12 mouse cellular contexts compared by ENCODE assay signal in the genomic region with DNA sequence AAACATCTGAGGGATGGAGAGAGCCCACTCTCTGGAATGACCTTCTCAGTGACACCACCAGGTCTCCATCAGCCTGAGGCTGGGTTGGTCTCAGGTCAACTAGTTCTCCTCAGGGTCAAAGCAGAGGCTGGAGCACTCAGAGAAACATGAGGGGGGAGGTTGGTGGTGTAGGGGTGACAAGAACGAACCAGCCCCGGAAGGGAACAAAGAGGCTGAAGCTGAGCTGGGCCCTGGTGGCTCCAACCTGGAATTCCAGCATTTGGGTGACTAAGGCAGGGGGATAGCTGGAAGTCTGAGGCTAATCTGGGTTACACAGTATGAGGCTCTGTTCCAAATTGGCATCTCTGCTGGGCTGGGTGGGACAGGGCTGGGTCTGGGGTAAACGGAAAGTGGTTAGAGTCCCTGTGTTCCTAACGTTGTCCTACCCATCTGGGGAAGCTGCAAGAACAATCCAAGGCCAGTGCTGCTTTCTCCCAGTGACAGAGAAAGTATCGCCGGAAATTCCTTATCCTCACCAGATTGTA. TPM values are rescaled to one million over a fixed set of nuclear protein-coding genes. Genes with fewer than 3 reads are reported as not detected.
DNase-seq lines count a peak whose midpoint lies in the region; ATAC-seq and TF ChIP-seq lines count a peak whose summit lies in the region.
"Had no signal": no experiment of that assay in that cellular context is flagged by ENCODE, and none has a peak within 500 bp of the region (broad histone marks: within the 10 kb centered on the region; RNA-seq: fewer than 3 reads in every experiment).

No protein-coding gene starts in this region.

- peak overlapping the region; percentile 82 for H3K27ac ChIP-seq in heart, embryonic 10.5 days
- H3K27ac ChIP-seq in heart, adult 2 months, result no peak overlapping the region
- H3K27ac ChIP-seq in lung, embryonic 15.5 days, result no peak overlapping the region
- H3K27ac ChIP-seq in hindbrain, embryonic 14.5 days, result 0 out of 2 replicates have a peak overlapping the region, but pooled peaks have one; percentile 18
- no peak overlapping the region for H3K27ac ChIP-seq in midbrain, embryonic 16.5 days (ENCODE audit: low read length)
- H3K27ac ChIP-seq: layer of hippocampus, adult 2 months; limb, embryonic 13.5 days had no signal

- TF ChIP-seq POLR2A in heart, adult 2 months (IDR thresholded peaks at IDR 0.05; ENCODE audit: insufficient read depth, low read depth, low read length), result no peak
- no peak for TF ChIP-seq POLR2A in lung, adult 2 months (IDR thresholded peaks at IDR 0.05; ENCODE audit: borderline replicate concordance, extremely low read depth, low read depth, low read length)

- TF ChIP-seq CTCF in heart, adult 2 months (IDR thresholded peaks at IDR 0.05), result no peak
- no peak for TF ChIP-seq CTCF in lung, adult 2 months (IDR thresholded peaks at IDR 0.05; ENCODE audit: insufficient read depth, low read length)

- no peak overlapping the region for H3K9ac ChIP-seq in heart, adult 2 months (ENCODE audit: low read depth, low read length)
- H3K9ac ChIP-seq in lung, embryonic 15.5 days, result no peak overlapping the region
- peak overlapping the region; percentile 18; the same call in 1 of the 2 replicates for H3K9ac ChIP-seq in hindbrain, embryonic 14.5 days
- no peak overlapping the region; the same call in 1 of the 2 replicates for H3K9ac ChIP-seq in midbrain, embryonic 16.5 days (ENCODE audit: low read depth, low read length)
- H3K9ac ChIP-seq: limb, embryonic 13.5 days had no signal

- H3K36me3 ChIP-seq in heart, embryonic 10.5 days, result no peaks in the 10 kb centered on the region
- no peaks in the 10 kb centered on the region for H3K36me3 ChIP-seq in heart, adult 2 months (ENCODE audit: control insufficient read depth, insufficient read depth, low read length)
- H3K36me3 ChIP-seq in lung, embryonic 15.5 days, result no peaks in the 10 kb centered on the region
- H3K36me3 ChIP-seq in hindbrain, embryonic 14.5 days (replicated peaks; ENCODE audit: control insufficient read depth, insufficient read depth), result peaks cover 5% of the 10 kb centered on the region; the same call in 1 of the 2 replicates
- H3K36me3 ChIP-seq in midbrain, embryonic 16.5 days (ENCODE audit: control insufficient read depth, insufficient read depth, low read length), result peaks cover 3% of the 10 kb centered on the region; the same call in 1 of the 2 replicates
- H3K36me3 ChIP-seq: G1E; limb, embryonic 13.5 days had no signal

- no peaks in the 10 kb centered on the region for H3K9me3 ChIP-seq in heart, embryonic 10.5 days
- no peaks in the 10 kb centered on the region for H3K9me3 ChIP-seq in lung, embryonic 15.5 days
- H3K9me3 ChIP-seq in hindbrain, embryonic 14.5 days (ENCODE audit: control insufficient read depth, low read length), result no peaks in the 10 kb centered on the region
- H3K9me3 ChIP-seq in midbrain, embryonic 16.5 days (replicated peaks; ENCODE audit: control insufficient read depth, low read length, poor library complexity, severe bottlenecking), result no peaks in the 10 kb centered on the region
- H3K9me3 ChIP-seq: limb, embryonic 13.5 days had no signal

- WGBS in heart, embryonic 10.5 days, result 6% methylated on average over 6 of the region's 6 CpGs
- 26% methylated on average over 6 of the region's 6 CpGs for WGBS in heart, adult 2 months
- WGBS in lung, embryonic 15.5 days, result 17% methylated on average over 6 of the region's 6 CpGs
- 32% methylated on average over 6 of the region's 6 CpGs for WGBS in lung, adult 2 months
- WGBS in hindbrain, embryonic 14.5 days, result 38% methylated on average over 6 of the region's 6 CpGs
- WGBS in midbrain, embryonic 16.5 days, result 14% methylated on average over 6 of the region's 6 CpGs

- TF ChIP-seq EP300 in heart, adult 2 months (IDR thresholded peaks at IDR 0.05; ENCODE audit: insufficient read depth, low read depth, low read length), result no peak

- intact Hi-C loops in heart, adult 2 months (cut with DNase I), result loop anchor here (2.0 to 5.0 kb wide), 4 partner anchors 295 to 803 kb away; no protein-coding TSS in a partner anchor
- intact Hi-C loops in gastrocnemius, postnatal 36 days (cut with DNase I), result loop anchor here (2.0 to 5.0 kb wide), 3 partner anchors 293 to 753 kb away; no protein-coding TSS in a partner anchor

- 0 out of 2 replicates have a peak, but pooled peaks have one; percentile 12 for ATAC-seq in lung, embryonic 15.5 days (ENCODE audit: borderline replicate concordance, extremely low read depth, low FRiP score, low TSS enrichment)
- peak; percentile 6; the same call in 1 of the 2 replicates for ATAC-seq in hindbrain, embryonic 14.5 days (ENCODE audit: low FRiP score)
- peak; percentile 44 for ATAC-seq in midbrain, embryonic 16.5 days

- H3K4me2 ChIP-seq in lung, embryonic 15.5 days, result no peak overlapping the region
- H3K4me2 ChIP-seq in hindbrain, embryonic 14.5 days (replicated peaks), result no peak overlapping the region
- H3K4me2 ChIP-seq in midbrain, embryonic 16.5 days (ENCODE audit: low read length), result no peak overlapping the region

- H3K4me3 ChIP-seq in heart, embryonic 10.5 days, result peak overlapping the region; percentile 39; the same call in 1 of the 2 replicates
- no peak overlapping the region for H3K4me3 ChIP-seq in heart, adult 2 months
- H3K4me3 ChIP-seq in lung, embryonic 15.5 days, result no peak overlapping the region
- H3K4me3 ChIP-seq in lung, adult 2 months (replicated peaks; ENCODE audit: extremely low read depth, low read depth, low read length), result no peak overlapping the region
- H3K4me3 ChIP-seq in hindbrain, embryonic 14.5 days (replicated peaks; ENCODE audit: low read length), result no peak overlapping the region
- H3K4me3 ChIP-seq in midbrain, embryonic 16.5 days (ENCODE audit: low read depth, low read length), result no peak overlapping the region
- H3K4me3 ChIP-seq: layer of hippocampus, adult 2 months; limb, embryonic 13.5 days had no signal

- peaks cover 49% of the 10 kb centered on the region for H3K4me1 ChIP-seq in heart, embryonic 10.5 days
- peaks cover 5% of the 10 kb centered on the region for H3K4me1 ChIP-seq in heart, adult 2 months (ENCODE audit: control insufficient read depth, insufficient read depth, low read length)
- peaks cover 30% of the 10 kb centered on the region for H3K4me1 ChIP-seq in lung, embryonic 15.5 days
- no peaks in the 10 kb centered on the region for H3K4me1 ChIP-seq in lung, adult 2 months (ENCODE audit: control insufficient read depth, insufficient read depth, low read length)
- H3K4me1 ChIP-seq in hindbrain, embryonic 14.5 days (replicated peaks; ENCODE audit: control insufficient read depth, insufficient read depth, low read length), result peaks cover 10% of the 10 kb centered on the region; the same call in 1 of the 2 replicates
- H3K4me1 ChIP-seq in midbrain, embryonic 16.5 days (ENCODE audit: control insufficient read depth, insufficient read depth, low read length), result peaks cover 11% of the 10 kb centered on the region; the same call in 1 of the 2 replicates

- DNase-seq in heart, embryonic 10.5 days (ENCODE audit: low spot score), result no peak
- DNase-seq in heart, adult 2 months, result no peak
- no peak for DNase-seq in lung, adult 2 months
- no peak for DNase-seq in hindbrain, embryonic 14.5 days (ENCODE audit: low spot score)
- no peak for DNase-seq in gastrocnemius, postnatal 36 days
- DNase-seq in layer of hippocampus, adult 8-10 months (ENCODE audit: low spot score in 2 of 2), result no peak

- no peaks in the 10 kb centered on the region for H3K27me3 ChIP-seq in heart, embryonic 10.5 days (ENCODE audit: insufficient read depth, poor library complexity, severe bottlenecking)
- no peaks in the 10 kb centered on the region for H3K27me3 ChIP-seq in heart, adult 2 months (ENCODE audit: control insufficient read depth, insufficient read depth, low read length)
- no peaks in the 10 kb centered on the region; the same call in 1 of the 2 replicates for H3K27me3 ChIP-seq in lung, embryonic 15.5 days
- H3K27me3 ChIP-seq in hindbrain, embryonic 14.5 days (ENCODE audit: control insufficient read depth, insufficient read depth, low read length), result no peaks in the 10 kb centered on the region
- H3K27me3 ChIP-seq in midbrain, embryonic 16.5 days (ENCODE audit: control insufficient read depth, insufficient read depth, low read depth, low read length), result no peaks in the 10 kb centered on the region

- no peaks in the 10 kb centered on the region for H3K79me2 ChIP-seq in heart, adult 2 months (replicated peaks; ENCODE audit: control insufficient read depth, insufficient read depth, low read length)

RNA-seq across cellular contexts. Expression of gene Pcnx2, which starts 27.9 kb away (rescaled TPM):
- polyA plus RNA-seq in heart, embryonic 10.5 days (2016; fragmentation: Nextera tagmentation; extraction: Ambion mirVana), result 0.17 and 0.44 TPM in 2 replicates
- total RNA-seq in heart, adult 2 months (2021), result under 1 TPM; 0.34 to 0.36 TPM
- polyA plus RNA-seq in heart, adult 2 months (2012; rRNA removed), result 0.79 and 0.86 TPM in 2 replicates
- 0.24 and 0.36 TPM in 2 replicates for polyA plus RNA-seq in lung, embryonic 15.5 days (2015; fragmentation: Nextera tagmentation; extraction: Ambion mirVana)
- polyA plus RNA-seq in lung, adult 2 months (2012; rRNA removed), result 1.8 and 2.1 TPM in 2 replicates
- polyA plus RNA-seq in hindbrain, embryonic 14.5 days (2014; fragmentation: Nextera tagmentation; extraction: Ambion mirVana), result 4.2 and 5.1 TPM in 2 replicates
- 6.3 and 6.4 TPM in 2 replicates for polyA plus RNA-seq in midbrain, embryonic 16.5 days (2015; fragmentation: Nextera tagmentation; extraction: Ambion mirVana)
- total RNA-seq in gastrocnemius, postnatal 36 days (2021), result under 1 TPM; 0.49 to 0.56 TPM
- total RNA-seq in layer of hippocampus, adult 8-10 months (2022), result 10 to 100 TPM; 58.1 to 68.8 (median 66.2) TPM
- total RNA-seq: megakaryocyte progenitor cell, adult 5-6 weeks had no signal
- polyA plus RNA-seq: G1E had no signal

RNA-seq across cellular contexts. Expression of gene Map3k21, which starts 40.0 kb away (rescaled TPM):
- 0.09 and 0.15 TPM in 2 replicates for polyA plus RNA-seq in heart, embryonic 10.5 days (2016; fragmentation: Nextera tagmentation; extraction: Ambion mirVana)
- 1 to 10 TPM in 1 of 2 experiments, under 1 TPM in 1; 0.66 to 1.1 TPM for total RNA-seq in heart, adult 2 months (2021)
- 0.50 and 0.51 TPM in 2 replicates for polyA plus RNA-seq in heart, adult 2 months (2012; rRNA removed)
- 2.7 and 3.3 TPM in 2 replicates for polyA plus RNA-seq in lung, embryonic 15.5 days (2015; fragmentation: Nextera tagmentation; extraction: Ambion mirVana)
- 1.3 TPM in 2 replicates for polyA plus RNA-seq in lung, adult 2 months (2012; rRNA removed)
- polyA plus RNA-seq in hindbrain, embryonic 14.5 days (2014; fragmentation: Nextera tagmentation; extraction: Ambion mirVana), result 0.99 and 1.0 TPM in 2 replicates
- polyA plus RNA-seq in midbrain, embryonic 16.5 days (2015; fragmentation: Nextera tagmentation; extraction: Ambion mirVana), result 0.68 and 0.99 TPM in 2 replicates
- total RNA-seq in gastrocnemius, postnatal 36 days (2021), result under 1 TPM in 1 of 2 experiments, not detected in 1; 0.05 TPM
- total RNA-seq in layer of hippocampus, adult 8-10 months (2022), result 1 to 10 TPM; 1.5 to 1.9 (median 1.7) TPM
- total RNA-seq: megakaryocyte progenitor cell, adult 5-6 weeks had no signal
- polyA plus RNA-seq: G1E had no signal

Comparison
In these comparisons a context has a peak if more than half of its experiments do, and no peak if none do; other contexts are left out.
1. H3K27ac ChIP-seq: peak in heart, embryonic 10.5 days (single experiment) and hindbrain, embryonic 14.5 days (single experiment); none in heart, adult 2 months (single experiment), lung, embryonic 15.5 days (single experiment) and midbrain, embryonic 16.5 days (single experiment).
2. Peak in every context shown above with its lines, with median percentiles within 50 percentile points of each other: ATAC-seq.